Mouse (Mus musculus) urinary bladder, postnatal 4 days (tissue): ENCODE measurements around the gene Fam53b.

ENCODE experiments used
- DNase-seq, 2 experiments: peaks; one replicate each; pipeline ENCODE4 v3.0.0; 2021 to 2022; ENCODE audit warnings: low spot score in 2 of 2

Fam53b gene

GRCm38 (mm10) chr7:132811716-132812618 is 1.7 kb downstream of the Fam53b start:
- DNase-seq = peak in 1 of 2 experiments; percentile 28

DNA sequence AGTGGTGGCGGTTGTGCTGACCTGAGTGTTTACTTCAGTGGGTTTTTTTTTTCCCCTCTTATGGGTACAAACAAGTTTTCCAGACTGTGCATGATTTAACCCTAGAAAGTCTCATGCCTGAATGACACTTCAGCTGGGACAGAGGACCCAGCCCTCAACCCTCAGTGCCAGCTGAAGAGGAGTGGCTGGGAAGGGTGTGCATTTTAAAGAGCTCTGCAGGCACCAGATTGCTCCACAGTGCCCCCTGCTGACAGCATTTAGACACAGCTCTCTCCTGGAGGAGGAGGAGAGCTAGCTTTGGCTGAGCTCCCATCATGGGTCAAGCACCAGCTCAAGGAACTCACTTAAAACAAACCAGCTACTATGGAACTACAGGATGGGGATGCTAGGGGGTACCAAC is 2.8 kb downstream of the Fam53b start:
- DNase-seq = peak; percentile 80 to 92

DNA sequence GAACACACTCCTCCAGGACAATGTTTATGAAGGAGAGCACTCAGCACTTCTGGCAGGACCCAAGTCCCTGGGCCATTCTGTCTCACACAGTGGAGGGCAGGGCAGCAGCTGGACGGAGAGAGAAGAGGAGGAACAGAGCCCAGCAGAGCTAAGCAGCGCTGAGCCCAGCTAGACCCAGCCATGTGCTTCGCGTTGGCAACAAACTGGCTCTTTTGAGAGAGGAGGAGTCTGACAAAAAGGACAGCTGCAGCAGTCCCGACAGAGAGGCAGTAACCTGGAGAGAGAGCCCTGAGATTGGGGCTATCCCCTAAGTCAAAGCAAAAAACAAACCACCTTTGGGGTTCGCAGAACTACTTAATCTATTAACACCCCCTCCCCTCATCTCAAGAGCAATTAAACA is 3.3 kb downstream of the Fam53b start:
- DNase-seq = peak; percentile 38 to 61

DNA sequence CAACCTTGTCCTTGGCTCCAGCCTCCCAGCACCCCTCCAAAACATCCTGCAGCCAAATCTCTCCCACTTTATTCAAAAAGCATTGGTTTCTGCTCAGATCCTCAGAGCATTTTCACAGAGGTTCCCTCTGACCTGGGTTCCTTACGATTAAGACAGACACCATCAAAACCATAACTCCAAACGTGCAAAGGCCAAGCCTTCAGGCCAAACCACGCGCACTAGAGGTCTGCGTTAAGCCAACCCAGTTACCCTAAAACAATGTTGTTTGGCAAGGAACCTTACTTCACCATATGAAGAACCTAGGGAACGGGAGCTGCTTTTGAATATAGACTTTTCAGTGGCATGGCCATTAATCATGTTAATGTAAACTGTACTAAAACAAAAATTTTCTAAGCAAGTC is 4.0 kb downstream of the Fam53b start:
- DNase-seq = peak in 1 of 2 experiments; percentile 19

- DNase-seq = peak; percentile 16 to 58
These were observed 4.6 kb downstream of the Fam53b start for GRCm38 (mm10) chr7:132808841-132809682.

DNA sequence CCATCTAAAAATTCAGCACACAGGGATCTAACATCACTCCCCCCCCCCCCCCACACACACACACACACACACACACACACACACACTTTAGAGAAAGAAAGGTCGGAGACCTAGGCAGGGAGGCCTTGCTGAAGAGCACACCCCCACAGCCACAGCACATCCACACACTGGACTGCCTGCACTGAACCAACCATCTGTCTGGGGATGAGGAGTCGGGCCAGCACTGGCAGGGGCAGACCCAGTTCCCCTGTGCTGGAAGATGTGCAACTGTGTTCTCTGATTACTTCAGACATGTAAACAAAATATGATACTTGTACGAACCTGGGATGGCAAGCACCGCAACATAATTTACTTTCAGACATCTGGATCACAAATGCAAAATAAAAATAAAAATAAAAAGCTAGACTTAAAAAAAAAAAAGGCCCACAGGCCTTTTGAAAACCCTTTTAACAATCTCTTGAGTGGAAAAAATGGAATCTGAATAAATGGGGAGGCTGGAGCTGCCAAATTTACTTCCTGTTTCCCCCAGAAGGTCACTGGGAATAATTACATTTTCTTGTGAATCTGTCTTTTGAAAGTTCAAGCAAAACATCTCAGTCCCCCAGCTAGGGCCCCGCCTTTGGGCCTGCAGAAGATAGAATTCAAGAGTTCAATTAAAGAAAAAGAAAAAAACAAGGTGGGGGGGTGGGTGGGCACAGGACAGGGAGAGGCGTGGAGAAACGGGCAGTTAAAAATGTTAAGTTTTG is 5.5 kb downstream of the Fam53b start:
- DNase-seq = peak in 1 of 2 experiments; percentile 53

DNA sequence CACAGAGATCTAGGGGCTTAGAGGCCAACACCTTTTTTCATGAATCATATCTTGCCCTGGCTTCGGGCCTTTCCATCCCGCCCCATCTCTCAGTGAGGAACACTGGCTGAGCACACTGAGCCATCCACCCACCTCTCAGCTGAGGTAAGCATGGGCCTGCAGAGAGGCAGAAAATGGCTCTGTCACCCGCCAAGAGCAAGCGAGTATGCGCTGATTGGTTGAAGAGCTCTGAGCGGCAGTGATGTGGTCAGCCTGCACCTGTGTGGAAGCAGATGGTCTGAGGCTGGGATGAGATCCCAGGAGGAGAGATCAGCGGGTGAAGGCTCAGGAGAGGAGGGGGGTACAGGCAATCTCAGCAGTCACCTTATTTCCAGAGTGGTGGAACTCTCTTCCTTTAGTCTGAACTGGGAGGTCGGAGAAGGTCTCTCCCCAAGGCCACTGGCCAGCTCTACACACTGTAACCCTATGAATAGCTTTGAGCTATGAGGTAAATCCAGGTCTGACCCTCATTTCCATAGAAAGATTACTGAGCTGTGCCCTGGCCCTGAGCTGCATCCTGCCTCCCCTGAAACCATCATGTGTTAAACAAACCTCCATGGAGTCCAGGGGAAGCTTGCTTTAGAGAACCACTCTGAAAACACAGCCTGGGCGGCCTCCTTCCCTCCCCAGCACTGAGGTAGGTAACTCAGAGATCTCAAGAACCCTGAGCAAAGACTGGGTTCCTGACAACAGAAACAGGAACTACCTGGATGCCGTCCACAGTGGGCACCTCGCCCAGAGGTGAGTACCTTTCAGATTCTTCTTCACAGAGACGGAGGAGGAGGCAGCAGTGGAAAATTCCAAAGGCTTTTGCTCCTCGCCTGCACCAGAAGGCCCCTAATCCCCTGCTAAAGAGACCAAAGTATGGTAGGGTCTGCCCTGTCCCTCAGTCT is 6.5 kb downstream of the Fam53b start:
- peak; percentile 21 to 63 for DNase-seq

GRCm38 (mm10) chr7:132806286-132806685 is 7.4 kb downstream of the Fam53b start:
- peak; percentile 36 to 60 for DNase-seq

- no peak for DNase-seq
These were observed 8.7 kb downstream of the Fam53b start for GRCm38 (mm10) chr7:132804951-132805350.

DNA sequence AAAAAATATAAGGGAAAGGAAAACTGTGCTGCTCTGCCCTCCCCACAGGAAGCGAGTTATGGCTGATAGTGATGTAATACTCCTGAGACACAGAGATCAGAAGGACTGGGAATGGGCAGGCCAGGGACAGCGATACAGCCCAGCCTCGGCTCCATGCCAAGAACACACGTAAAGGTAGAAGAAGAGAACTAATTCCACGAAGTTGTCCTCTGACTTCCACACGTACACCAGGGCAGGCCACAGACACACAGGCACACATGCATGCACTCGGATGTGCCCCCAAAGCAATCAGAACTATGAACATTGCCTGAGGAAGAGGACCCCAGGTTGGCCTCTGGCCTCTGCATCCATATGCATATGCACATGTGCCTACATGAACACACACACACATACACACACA is 9.2 kb downstream of the Fam53b start:
- no peak for DNase-seq

DNA sequence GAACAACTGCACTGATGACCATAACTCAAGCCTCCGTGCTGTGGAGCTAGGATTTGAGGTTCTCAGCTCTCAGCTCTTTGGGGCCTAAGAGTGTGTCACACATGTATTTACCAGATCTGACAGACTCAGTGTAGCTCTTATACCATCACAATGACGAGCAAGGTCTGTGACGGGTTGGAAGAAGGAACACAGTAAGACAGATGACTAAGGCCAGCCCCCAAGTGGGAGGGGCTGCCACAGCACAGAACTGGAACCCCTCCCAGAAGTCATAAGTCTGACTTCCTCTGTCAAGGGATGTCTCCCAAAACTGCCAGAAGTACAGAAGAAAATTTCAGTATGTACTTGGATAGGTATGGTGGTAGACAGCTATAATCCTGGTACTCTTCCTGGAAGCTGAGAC is 9.7 kb downstream of the Fam53b start:
- no peak for DNase-seq

DNA sequence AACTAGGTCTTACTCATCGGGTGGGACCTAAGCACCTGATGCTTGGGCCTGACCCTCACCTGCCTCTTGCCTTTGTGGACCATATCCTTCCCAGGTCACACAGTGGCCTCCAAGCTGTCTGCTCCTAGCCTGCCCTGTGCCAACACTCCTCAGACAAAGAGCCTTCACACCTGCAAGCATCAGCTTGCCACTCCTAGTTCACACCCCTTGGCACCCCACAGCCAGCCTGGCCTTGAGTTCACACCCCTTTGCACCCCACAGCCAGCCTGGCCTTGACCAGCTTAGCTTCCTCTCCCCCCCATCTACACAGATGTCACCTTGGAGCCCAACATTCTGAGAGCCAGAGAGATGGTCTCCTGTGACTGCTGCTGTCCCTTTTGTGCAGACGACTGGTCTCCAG is 10.3 kb downstream of the Fam53b start:
- DNase-seq = no peak

- DNase-seq = no peak
These were observed 11.0 kb downstream of the Fam53b start for GRCm38 (mm10) chr7:132802691-132803090.

- DNase-seq = no peak
These were observed 11.6 kb downstream of the Fam53b start for GRCm38 (mm10) chr7:132802066-132802465.

DNA sequence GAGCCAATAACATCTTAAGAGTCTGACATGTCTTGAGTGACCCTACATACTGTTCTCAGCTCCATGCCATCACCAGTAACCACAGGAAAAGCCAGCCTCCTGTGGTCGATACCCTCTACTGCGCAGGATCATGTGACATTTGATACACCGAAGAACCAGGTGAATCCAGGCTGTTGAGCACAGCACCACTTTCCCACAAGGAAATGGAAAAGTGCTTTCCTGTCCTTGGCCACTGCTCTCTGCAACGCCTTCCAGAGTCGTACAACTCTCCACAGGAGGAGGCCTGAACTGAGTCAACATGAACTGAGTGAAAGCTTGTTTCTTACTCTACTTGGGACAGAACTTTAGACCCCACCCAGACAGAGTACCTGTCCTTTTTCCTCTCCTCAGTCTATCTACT is 12.2 kb downstream of the Fam53b start:
- no peak for DNase-seq

GRCm38 (mm10) chr7:132800868-132801267 is 12.8 kb downstream of the Fam53b start:
- no peak for DNase-seq

DNA sequence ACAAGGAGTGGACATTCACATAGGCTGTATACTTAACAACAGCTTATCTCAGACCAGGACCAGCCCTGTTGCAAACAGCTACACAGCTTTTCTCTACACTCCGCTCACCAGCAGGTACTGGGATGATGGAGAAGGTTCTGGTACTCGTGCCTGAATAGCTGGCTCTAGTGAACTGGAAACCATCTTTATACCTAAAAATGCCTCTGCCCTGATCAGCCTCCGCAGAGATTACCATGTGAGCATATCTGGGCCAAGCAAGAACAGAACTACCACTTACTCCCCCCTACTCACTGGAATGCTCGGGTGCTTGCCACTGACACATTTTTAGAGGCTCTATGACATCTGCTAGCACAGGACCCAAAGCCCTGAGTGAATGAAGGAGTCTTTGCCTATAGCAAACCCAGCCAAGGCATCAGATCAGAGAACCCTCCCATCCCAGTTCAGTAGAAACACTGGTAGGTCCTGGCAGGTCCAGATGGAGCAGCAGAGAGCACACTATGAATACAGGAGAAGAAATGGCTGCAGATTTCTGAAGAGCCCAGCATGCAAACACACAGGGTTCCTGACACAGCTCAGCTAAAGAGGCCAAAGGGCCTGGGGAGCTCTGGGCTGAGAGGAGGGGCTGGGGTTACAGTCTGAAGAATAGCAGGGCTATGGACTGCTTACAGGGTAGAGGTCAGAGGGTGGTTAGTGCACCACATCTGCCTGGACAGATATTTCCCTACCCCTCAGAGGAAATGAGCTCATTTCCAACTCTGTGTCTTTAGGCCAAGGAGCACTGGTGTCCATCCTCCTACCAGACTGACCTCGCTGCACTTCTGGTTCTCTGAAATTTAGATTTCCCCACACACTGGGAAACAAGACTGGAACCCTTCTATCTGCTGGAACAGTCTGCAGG is 14.3 kb downstream of the Fam53b start:
- no peak for DNase-seq

DNA sequence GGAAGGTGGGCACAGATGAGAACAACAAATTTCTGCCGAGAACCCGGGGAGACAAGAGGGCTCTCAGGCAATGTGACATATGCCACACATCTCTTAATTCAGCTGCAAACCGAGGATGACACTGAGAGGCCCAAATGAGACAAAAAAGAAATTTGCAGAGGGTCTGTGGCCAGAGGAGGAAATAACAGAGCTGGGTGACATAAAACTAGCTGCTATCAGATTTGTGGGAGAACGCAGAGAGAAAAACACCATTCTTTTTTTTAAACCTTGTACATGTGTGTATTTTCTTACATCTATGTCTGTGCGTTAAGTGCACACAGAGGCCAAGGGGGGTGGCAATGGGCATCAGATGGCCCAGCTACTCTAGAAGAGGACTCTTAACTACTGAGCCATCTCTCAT is 18.5 kb downstream of the Fam53b start:
- DNase-seq = no peak

GRCm38 (mm10) chr7:132793467-132793866 is 20.2 kb downstream of the Fam53b start:
- no peak for DNase-seq
